Mouse (Mus musculus): ENCODE data around the gene Pkp1. TPM values are rescaled to one million over a fixed set of nuclear protein-coding genes. Genes with fewer than 3 reads are reported as not detected.

The Pkp1 gene
- polyA plus RNA-seq, 1 experiment from 2014 or later: 0.20 TPM

GRCm38 (mm10) chr1:135936091-135936490 lies 17.1 kb upstream of the Pkp1 start:
- Histone ChIP-seq H3K4me1 (no peaks in the 10 kb centered on the region), H3K27ac (no peak overlapping the region), H3K27me3 (peaks cover 7% of the 10 kb centered on the region), H3K36me3 (replicated peaks) (no peaks in the 10 kb centered on the region), H3K4me2 (no peak overlapping the region), H3K4me3 (replicated peaks) (no peak overlapping the region), H3K9ac (no peak overlapping the region), H3K9me3 (no peaks in the 10 kb centered on the region)
- WGBS: 79% methylated on average over 1 of the region's 1 CpGs
- no peak for ATAC-seq (ENCODE audit: low FRiP score)

DNA sequence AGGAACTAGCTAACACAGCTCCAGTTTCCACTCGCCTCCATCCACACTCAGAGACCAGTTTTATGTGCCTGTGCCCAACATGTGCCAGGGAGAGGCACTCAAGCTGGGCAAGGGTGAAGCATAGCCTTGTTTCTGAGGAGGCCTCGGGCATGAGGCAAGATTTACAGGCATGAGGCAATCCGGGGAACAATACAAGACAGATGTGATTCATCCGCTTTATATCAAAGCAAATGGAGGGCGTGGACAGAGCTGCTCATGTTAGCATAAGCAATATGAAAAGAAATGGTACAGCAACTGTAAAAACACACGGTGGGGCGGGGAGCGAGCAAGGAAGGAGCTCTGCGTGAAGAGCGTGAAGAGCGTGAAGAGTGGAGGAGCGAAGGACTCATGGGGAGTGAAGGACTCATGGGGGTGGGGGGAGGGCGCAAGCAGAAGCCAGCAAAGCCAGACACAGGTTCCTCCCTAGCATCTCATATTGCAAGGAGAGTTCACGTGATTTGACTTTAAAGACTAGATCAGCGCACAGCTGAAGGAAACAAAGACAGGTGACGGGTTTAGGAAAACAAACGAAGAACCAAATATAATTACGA lies 14.8 kb upstream of the Pkp1 start:
- Histone ChIP-seq H3K9me3 (no peaks in the 10 kb centered on the region), H3K4me1 (0 out of 2 replicates have a peak, but pooled peaks cover 4% of the 10 kb centered on the region), H3K27ac (no peak overlapping the region), H3K4me2 (no peak overlapping the region), H3K4me3 (replicated peaks) (no peak overlapping the region), H3K36me3 (replicated peaks) (no peaks in the 10 kb centered on the region), H3K9ac (no peak overlapping the region), H3K27me3 (peaks cover 5% of the 10 kb centered on the region; the same call in 1 of the 2 replicates)
- no peak for ATAC-seq (ENCODE audit: low FRiP score)
- WGBS: 81% methylated on average over 18 of the region's 18 CpGs

- H3K4me2 ChIP-seq: no peak overlapping the region
- no peaks in the 10 kb centered on the region for H3K36me3 ChIP-seq (replicated peaks)
- WGBS: 55% methylated on average over 3 of the region's 3 CpGs
- 0 out of 2 replicates have a peak, but pooled peaks cover 4% of the 10 kb centered on the region for H3K4me1 ChIP-seq
- no peaks in the 10 kb centered on the region for H3K9me3 ChIP-seq
- H3K27me3 ChIP-seq: peaks cover 6% of the 10 kb centered on the region; the same call in 1 of the 2 replicates
- H3K27ac ChIP-seq: no peak overlapping the region
- no peak overlapping the region for H3K9ac ChIP-seq
- no peak overlapping the region for H3K4me3 ChIP-seq (replicated peaks)
- ATAC-seq (ENCODE audit: low FRiP score): no peak
These were observed 10.9 kb upstream of the Pkp1 start for GRCm38 (mm10) chr1:135929876-135930275.

DNA sequence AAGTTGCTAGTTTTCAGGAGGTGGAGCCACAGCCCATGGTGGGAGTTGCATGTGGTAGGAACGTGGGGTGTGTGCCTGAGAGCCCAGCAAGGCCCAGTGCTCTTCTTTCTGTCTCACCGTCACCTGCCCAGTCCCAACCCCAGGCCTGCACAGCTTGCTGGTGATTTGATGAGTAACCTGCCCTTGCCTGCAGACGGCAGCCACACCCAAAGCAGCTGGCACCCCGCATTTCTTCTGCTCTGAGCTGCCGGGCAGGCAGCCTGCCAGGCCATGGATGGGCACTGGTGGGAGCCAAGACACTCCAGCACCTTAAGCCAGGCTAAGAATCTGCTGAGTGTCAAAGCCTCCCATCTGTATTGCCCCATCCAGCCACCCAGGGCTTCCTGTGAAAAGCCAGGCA lies 6.8 kb upstream of the Pkp1 start:
- Histone ChIP-seq H3K9me3 (no peaks in the 10 kb centered on the region), H3K4me2 (no peak overlapping the region), H3K4me1 (0 out of 2 replicates have a peak, but pooled peaks cover 4% of the 10 kb centered on the region), H3K27me3 (peaks cover 40% of the 10 kb centered on the region), H3K4me3 (replicated peaks) (no peak overlapping the region), H3K36me3 (replicated peaks) (no peaks in the 10 kb centered on the region), H3K27ac (no peak overlapping the region), H3K9ac (no peak overlapping the region)
- ATAC-seq (ENCODE audit: low FRiP score): no peak
- 79% methylated on average over 5 of the region's 5 CpGs for WGBS

DNA sequence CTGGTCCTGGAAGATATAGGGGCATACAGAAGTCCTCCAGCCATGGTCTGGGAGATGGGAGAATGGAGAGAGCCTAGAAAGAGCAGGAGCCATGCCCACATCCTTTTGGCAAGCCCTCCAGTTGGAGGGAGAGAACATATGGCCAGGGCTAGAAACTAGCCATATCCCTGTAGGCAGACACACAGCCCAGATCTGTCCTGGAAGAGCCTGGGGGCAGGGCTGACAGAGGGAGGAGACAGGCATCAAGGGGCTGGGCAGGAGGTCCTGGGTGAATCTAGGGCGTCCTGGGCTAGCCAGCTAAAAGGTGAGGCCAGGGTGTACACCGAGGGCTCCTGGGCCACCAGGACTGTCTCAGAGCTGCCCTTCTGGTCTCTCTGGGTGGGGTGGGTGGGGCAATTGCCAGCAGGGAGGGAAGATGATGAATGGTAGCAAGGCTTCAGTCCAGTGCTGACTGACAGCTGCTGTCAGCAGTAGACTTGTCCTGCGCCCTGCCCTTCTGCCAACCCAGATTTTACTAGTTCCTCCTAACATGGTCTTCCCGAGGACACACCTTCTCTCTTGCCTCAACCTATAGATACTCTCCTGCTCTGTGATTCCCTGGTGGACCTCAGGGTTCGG lies 5.5 kb upstream of the Pkp1 start:
- Histone ChIP-seq H3K4me2 (no peak overlapping the region), H3K4me1 (0 out of 2 replicates have a peak, but pooled peaks cover under 1% of the 10 kb centered on the region), H3K9me3 (no peaks in the 10 kb centered on the region), H3K27me3 (peaks cover 54% of the 10 kb centered on the region), H3K9ac (no peak overlapping the region), H3K27ac (no peak overlapping the region), H3K4me3 (replicated peaks) (no peak overlapping the region), H3K36me3 (replicated peaks) (no peaks in the 10 kb centered on the region)
- WGBS: 76% methylated on average over 5 of the region's 5 CpGs
- no peak for ATAC-seq (ENCODE audit: low FRiP score)

- Histone ChIP-seq H3K4me3 (replicated peaks) (no peak overlapping the region), H3K36me3 (replicated peaks) (no peaks in the 10 kb centered on the region), H3K9me3 (no peaks in the 10 kb centered on the region), H3K27me3 (peaks cover 67% of the 10 kb centered on the region), H3K9ac (no peak overlapping the region), H3K4me2 (no peak overlapping the region), H3K4me1 (0 out of 2 replicates have a peak, but pooled peaks cover 8% of the 10 kb centered on the region), H3K27ac (no peak overlapping the region)
- WGBS: 80% methylated on average over 7 of the region's 7 CpGs
- no peak for ATAC-seq (ENCODE audit: low FRiP score)
These were observed 4.2 kb upstream of the Pkp1 start for GRCm38 (mm10) chr1:135923229-135923628.

DNA sequence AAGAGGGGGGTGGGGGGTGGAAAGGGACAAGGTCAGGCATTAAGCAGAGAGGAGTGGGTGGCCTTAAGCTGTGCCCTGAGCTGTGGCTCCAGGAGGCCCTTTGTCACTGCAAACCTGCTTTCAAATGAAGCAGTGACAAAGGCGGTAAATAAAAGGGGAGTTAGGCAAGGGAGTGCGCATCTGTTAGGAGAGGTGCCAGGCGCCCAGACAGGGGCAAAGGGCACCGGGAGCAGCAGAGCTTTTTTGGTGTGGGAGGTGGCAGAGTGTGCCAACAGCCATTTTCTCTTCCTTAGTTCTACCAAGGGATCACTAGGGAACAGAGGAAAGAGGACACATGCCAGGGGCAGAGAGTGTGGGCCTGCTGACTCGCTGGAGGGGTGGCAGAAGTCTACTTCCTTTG lies 1.8 kb downstream of the Pkp1 start:
- 4% methylated on average over 5 of the region's 5 CpGs for WGBS
- Histone ChIP-seq H3K9ac (no peak overlapping the region), H3K36me3 (replicated peaks) (no peaks in the 10 kb centered on the region), H3K27me3 (peaks cover 88% of the 10 kb centered on the region), H3K27ac (no peak overlapping the region), H3K4me1 (0 out of 2 replicates have a peak, but pooled peaks cover 8% of the 10 kb centered on the region), H3K9me3 (no peaks in the 10 kb centered on the region), H3K4me2 (no peak overlapping the region), H3K4me3 (replicated peaks) (no peak overlapping the region)
- no peak for ATAC-seq (ENCODE audit: low FRiP score)

DNA sequence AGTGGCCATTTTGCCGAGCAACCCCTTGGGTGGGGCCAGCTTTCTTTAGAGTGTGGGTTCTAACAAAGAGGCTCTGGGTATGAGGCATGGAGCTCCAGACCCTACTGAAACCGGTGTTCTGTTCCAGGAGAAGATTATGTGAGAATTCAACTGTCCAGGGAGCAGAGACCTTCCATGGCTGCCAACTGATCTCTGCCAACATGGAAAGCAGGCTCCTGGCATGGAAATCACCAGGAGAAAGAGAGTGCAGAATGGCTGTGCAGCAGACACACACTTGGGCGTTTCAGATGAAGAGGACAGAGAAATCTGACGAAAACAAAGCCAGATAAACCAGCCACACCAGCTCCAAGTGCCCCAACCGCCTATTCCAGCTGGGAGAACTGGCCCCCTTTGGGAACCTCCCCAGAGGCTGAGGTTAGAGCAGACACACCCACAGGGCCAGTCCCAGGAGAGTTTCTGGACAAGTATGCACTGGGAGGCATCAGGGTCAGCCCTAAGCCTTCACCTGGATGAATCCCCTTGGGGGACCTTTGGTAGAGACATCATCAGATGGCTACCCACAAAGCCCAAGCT lies 2.4 kb downstream of the Pkp1 start:
- Histone ChIP-seq H3K4me1 (0 out of 2 replicates have a peak, but pooled peaks cover 8% of the 10 kb centered on the region), H3K4me2 (no peak overlapping the region), H3K9ac (no peak overlapping the region), H3K27ac (no peak overlapping the region), H3K9me3 (no peaks in the 10 kb centered on the region), H3K36me3 (replicated peaks) (no peaks in the 10 kb centered on the region), H3K4me3 (replicated peaks) (no peak overlapping the region), H3K27me3 (peaks cover 89% of the 10 kb centered on the region)
- no peak for ATAC-seq (ENCODE audit: low FRiP score)
- WGBS: 23% methylated on average over 5 of the region's 5 CpGs

GRCm38 (mm10) chr1:135913657-135914056 lies 5.3 kb downstream of the Pkp1 start:
- ATAC-seq (ENCODE audit: low FRiP score): no peak
- 88% methylated on average over 4 of the region's 4 CpGs for WGBS
- H3K4me2 ChIP-seq: no peak overlapping the region
- no peak overlapping the region for H3K9ac ChIP-seq
- no peak overlapping the region for H3K27ac ChIP-seq
- peaks cover 89% of the 10 kb centered on the region for H3K27me3 ChIP-seq
- no peak overlapping the region for H3K4me3 ChIP-seq (replicated peaks)
- H3K9me3 ChIP-seq: no peaks in the 10 kb centered on the region
- peaks cover 15% of the 10 kb centered on the region for H3K4me1 ChIP-seq
- H3K36me3 ChIP-seq (replicated peaks): no peaks in the 10 kb centered on the region

DNA sequence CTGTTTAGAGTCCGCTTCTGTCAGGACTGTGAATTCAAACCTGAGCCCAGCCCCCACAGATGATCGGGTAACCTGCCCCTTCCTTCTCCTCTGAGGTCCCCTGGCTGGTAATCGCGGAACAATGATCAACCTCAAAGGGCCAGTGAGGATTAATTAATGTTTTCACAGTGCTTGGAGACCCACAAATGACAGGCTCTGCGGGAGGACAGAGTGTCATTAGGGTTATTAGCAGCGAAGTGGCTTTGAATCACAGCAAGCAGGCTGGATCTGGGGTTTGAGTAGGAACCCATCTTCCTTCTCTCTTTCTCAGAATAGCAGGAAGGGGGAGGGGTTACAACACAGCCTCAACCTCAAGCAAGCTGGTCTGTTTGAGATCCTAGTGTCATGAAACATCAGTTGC lies 9.6 kb downstream of the Pkp1 start:
- 4% methylated on average over 6 of the region's 6 CpGs for WGBS
- H3K4me1 ChIP-seq: peaks cover 11% of the 10 kb centered on the region
- ATAC-seq (ENCODE audit: low FRiP score): no peak
- H3K27ac ChIP-seq: no peak overlapping the region
- H3K36me3 ChIP-seq (replicated peaks): no peaks in the 10 kb centered on the region
- H3K4me2 ChIP-seq: no peak overlapping the region
- H3K27me3 ChIP-seq: peaks cover 64% of the 10 kb centered on the region
- no peak overlapping the region for H3K9ac ChIP-seq
- H3K9me3 ChIP-seq: no peaks in the 10 kb centered on the region
- no peak overlapping the region for H3K4me3 ChIP-seq (replicated peaks)

DNA sequence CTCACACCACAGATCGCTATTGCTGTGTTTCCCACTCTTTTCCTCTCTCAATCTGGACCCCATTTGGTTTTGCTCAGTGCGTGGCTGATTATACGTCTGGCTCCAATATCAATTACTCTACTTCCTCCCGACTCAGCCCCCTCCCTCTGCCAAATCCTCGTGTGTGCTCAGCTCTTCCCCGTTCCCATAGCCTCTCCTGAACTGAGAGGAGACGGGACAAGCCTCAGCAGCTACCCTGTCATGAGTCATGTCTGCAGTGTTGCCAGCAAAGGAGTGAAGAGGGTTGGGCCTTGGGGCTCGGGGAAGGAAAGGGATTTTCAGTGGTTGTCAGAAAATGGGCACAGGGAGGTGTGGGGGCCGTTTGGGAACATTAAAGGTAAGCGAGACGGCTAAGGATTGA lies 12.3 kb downstream of the Pkp1 start:
- no peaks in the 10 kb centered on the region for H3K36me3 ChIP-seq (replicated peaks)
- no peak for ATAC-seq (ENCODE audit: low FRiP score)
- H3K9ac ChIP-seq: no peak overlapping the region
- H3K27me3 ChIP-seq: peaks cover 44% of the 10 kb centered on the region
- peaks cover 11% of the 10 kb centered on the region for H3K4me1 ChIP-seq
- WGBS: 68% methylated on average over 11 of the region's 11 CpGs
- no peak overlapping the region for H3K4me3 ChIP-seq (replicated peaks)
- no peaks in the 10 kb centered on the region for H3K9me3 ChIP-seq
- no peak overlapping the region for H3K27ac ChIP-seq
- no peak overlapping the region for H3K4me2 ChIP-seq

DNA sequence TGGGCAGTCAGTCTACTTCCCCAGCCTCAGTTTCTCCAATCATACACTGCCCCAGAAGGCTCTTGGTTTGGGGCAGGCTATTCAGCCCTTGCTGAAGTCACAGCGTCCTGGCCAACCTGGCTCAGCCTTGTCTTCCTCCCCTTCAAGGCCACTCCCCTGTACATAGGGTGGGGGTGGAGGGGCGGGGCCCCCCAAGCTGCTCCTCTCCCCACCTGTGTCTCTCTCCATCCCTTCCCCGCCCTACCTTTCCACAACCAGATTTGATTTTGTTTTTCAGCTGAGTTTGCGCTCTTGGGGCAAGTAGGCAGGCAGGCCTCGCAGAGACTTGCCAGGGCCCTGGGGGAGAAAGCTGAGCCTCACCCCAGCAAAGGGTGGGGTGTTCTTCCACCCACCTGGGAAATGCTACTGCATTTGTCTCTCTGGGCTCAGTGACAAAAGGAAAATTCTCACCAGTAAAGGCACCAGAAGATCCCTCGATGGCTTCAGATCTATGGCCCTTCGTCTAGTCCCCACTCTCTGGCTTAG lies 19.0 kb downstream of the Pkp1 start:
- Histone ChIP-seq H3K36me3 (replicated peaks) (no peaks in the 10 kb centered on the region), H3K4me3 (replicated peaks) (no peak overlapping the region), H3K27ac (no peak overlapping the region), H3K4me2 (no peak overlapping the region), H3K27me3 (peaks cover 3% of the 10 kb centered on the region; the same call in 1 of the 2 replicates), H3K9ac (no peak overlapping the region), H3K9me3 (no peaks in the 10 kb centered on the region), H3K4me1 (no peaks in the 10 kb centered on the region)
- WGBS: 74% methylated on average over 7 of the region's 7 CpGs
- ATAC-seq (ENCODE audit: low FRiP score): no peak
